Mouse (Mus musculus) E14TG2a.4 (cell line): ENCODE measurements at regions not wholly inside any gene's neighbourhood (a gene's known extent, or its start where the extent isn't known, plus 50 kb on each side); places are given as distances from the start of the nearest gene placed in this dataset.

Experiments
- CTCF ChIP-seq: conservative IDR thresholded peaks from 2 replicates; pipeline ENCODE4 v1.5.1; 2014; ENCODE audit warnings: low read length
- NANOG ChIP-seq: IDR thresholded peaks from 2 replicates; pipeline ENCODE4 v1.6.1; 2014; ENCODE audit warnings: borderline replicate concordance, low read length, mixed read lengths

DNA sequence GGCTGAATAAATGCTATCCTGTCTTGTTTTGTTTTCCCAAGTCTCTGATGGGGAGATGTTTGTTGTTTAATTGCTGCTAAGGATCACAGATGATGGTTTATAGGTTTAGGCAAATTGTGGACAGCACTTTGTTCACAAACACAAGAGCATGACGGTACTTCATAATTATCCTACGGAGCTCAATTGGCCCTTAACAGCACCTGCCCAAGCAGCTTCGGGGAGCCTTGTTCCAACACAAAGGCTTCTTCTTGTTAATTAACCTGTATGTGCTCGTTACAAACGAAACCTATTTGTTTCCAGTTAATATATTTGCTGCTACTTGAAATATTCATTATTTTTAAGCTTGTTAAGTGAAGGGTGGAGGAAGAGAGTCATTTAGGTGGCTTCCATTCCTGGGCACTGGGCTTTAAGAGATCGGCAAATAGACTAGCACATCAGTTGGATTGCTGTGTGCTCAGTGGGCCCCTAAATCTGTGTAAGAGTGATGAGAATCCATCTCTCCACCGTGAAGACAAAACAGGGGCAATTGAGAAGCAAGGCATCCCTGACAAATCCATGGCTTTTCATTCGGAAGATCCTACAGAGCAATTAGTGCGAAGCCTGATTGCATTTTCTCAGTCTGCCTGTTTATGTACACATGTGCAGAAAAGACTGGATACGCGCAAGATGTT, 299.6 kb upstream of the Rnf219 start:
- TF ChIP-seq CTCF (no peak), NANOG (no peak)
